Comparison of ENCODE assay signal across 8 mouse cellular contexts in genomic region chr3:51417485-51417884, GRCm38 (mm10). TPM values are rescaled to one million over a fixed set of nuclear protein-coding genes. Genes with fewer than 3 reads are reported as not detected.
DNase-seq lines count a peak whose midpoint lies in the region; ATAC-seq lines count a peak whose summit lies in the region.
"Had no signal": no experiment of that assay in that cellular context is flagged by ENCODE, and none has a peak within 500 bp of the region (broad histone marks: within the 10 kb centered on the region; RNA-seq: fewer than 3 reads in every experiment).

No protein-coding gene starts in this region.

- H3K36me3 ChIP-seq in neural tube, embryonic 11.5 days (ENCODE audit: control insufficient read depth, insufficient read depth, low read length) = peaks cover 3% of the 10 kb centered on the region; the same call in 1 of the 2 replicates
- H3K36me3 ChIP-seq in forebrain, embryonic 12.5 days (replicated peaks) = no peaks in the 10 kb centered on the region
- peaks cover 23% of the 10 kb centered on the region; the same call in 1 of the 2 replicates for H3K36me3 ChIP-seq in liver, embryonic 12.5 days

- peak overlapping the region; percentile 98 for H3K4me3 ChIP-seq in neural tube, embryonic 11.5 days (ENCODE audit: low read depth, low read length)
- peak overlapping the region; percentile 100 for H3K4me3 ChIP-seq in forebrain, embryonic 12.5 days (replicated peaks)
- H3K4me3 ChIP-seq in liver, embryonic 12.5 days = peak overlapping the region; percentile 99

- no peaks in the 10 kb centered on the region for H3K9me3 ChIP-seq in neural tube, embryonic 11.5 days (ENCODE audit: control insufficient read depth, low read length)
- no peaks in the 10 kb centered on the region for H3K9me3 ChIP-seq in forebrain, embryonic 12.5 days
- H3K9me3 ChIP-seq in liver, embryonic 12.5 days (replicated peaks) = no peaks in the 10 kb centered on the region

- H3K4me2 ChIP-seq in neural tube, embryonic 11.5 days (ENCODE audit: low read depth) = peak overlapping the region; percentile 81
- peak overlapping the region; percentile 83 for H3K4me2 ChIP-seq in forebrain, embryonic 12.5 days
- H3K4me2 ChIP-seq in liver, embryonic 12.5 days = peak overlapping the region; percentile 85

- no peaks in the 10 kb centered on the region for H3K27me3 ChIP-seq in neural tube, embryonic 11.5 days (ENCODE audit: control insufficient read depth, insufficient read depth, low read length)
- no peaks in the 10 kb centered on the region for H3K27me3 ChIP-seq in forebrain, embryonic 12.5 days
- no peaks in the 10 kb centered on the region for H3K27me3 ChIP-seq in liver, embryonic 12.5 days (replicated peaks)

- no peak for ATAC-seq in neural tube, embryonic 11.5 days (ENCODE audit: insufficient read depth, low FRiP score, low TSS enrichment)
- ATAC-seq in forebrain, embryonic 12.5 days (ENCODE audit: low FRiP score) = no peak
- no peak for ATAC-seq in liver, embryonic 12.5 days

- no peak overlapping the region for H3K9ac ChIP-seq in neural tube, embryonic 11.5 days (ENCODE audit: low read length)
- no peak overlapping the region for H3K9ac ChIP-seq in forebrain, embryonic 12.5 days
- peak overlapping the region; percentile 99 for H3K9ac ChIP-seq in liver, embryonic 12.5 days

- no peak for DNase-seq in neural tube, embryonic 11.5 days (ENCODE audit: low spot score)
- DNase-seq in neural tube, embryonic 10.5 days (ENCODE audit: extremely low spot score, low spot score) = no peak
- DNase-seq in spleen, postnatal 4 days (ENCODE audit: low spot score in 2 of 2) = no peak
- no peak for DNase-seq in cerebellum, postnatal 36 days
- no peak for DNase-seq in layer of hippocampus, postnatal 25 days (ENCODE audit: extremely low spot score in 1 of 2, low spot score in 1 of 2)

- no peak overlapping the region for H3K27ac ChIP-seq in neural tube, embryonic 11.5 days (ENCODE audit: low read depth, low read length)
- H3K27ac ChIP-seq in forebrain, embryonic 12.5 days = no peak overlapping the region
- H3K27ac ChIP-seq in liver, embryonic 12.5 days = peak overlapping the region; percentile 97

- H3K4me1 ChIP-seq in neural tube, embryonic 11.5 days (ENCODE audit: control insufficient read depth, insufficient read depth, low read length) = peaks cover 3% of the 10 kb centered on the region
- peaks cover 25% of the 10 kb centered on the region for H3K4me1 ChIP-seq in forebrain, embryonic 12.5 days
- H3K4me1 ChIP-seq in liver, embryonic 12.5 days = peaks cover 62% of the 10 kb centered on the region

- 41% methylated on average over 2 of the region's 2 CpGs for WGBS in neural tube, embryonic 11.5 days
- WGBS in forebrain, embryonic 12.5 days = 56% methylated on average over 2 of the region's 2 CpGs
- WGBS in liver, embryonic 12.5 days (ENCODE audit: insufficient replicate concordance) = 44% methylated on average over 2 of the region's 2 CpGs

RNA-seq across cellular contexts. Expression of gene Naa15, which starts 2.5 kb away (rescaled TPM):
- 46.8 and 51.7 TPM in 2 replicates for polyA plus RNA-seq in neural tube, embryonic 11.5 days (2014; fragmentation: Nextera tagmentation; extraction: Ambion mirVana)
- polyA plus RNA-seq in forebrain, embryonic 12.5 days (2016; fragmentation: Nextera tagmentation; extraction: Ambion mirVana) = 71.9 and 75.9 TPM in 2 replicates
- polyA plus RNA-seq in liver, embryonic 12.5 days (2016; fragmentation: Nextera tagmentation; extraction: Ambion mirVana) = 41.9 and 49.9 TPM in 2 replicates
- 10 to 100 TPM; 41.6 to 48.3 TPM for total RNA-seq in layer of hippocampus, postnatal 25 days (2021)

RNA-seq across cellular contexts. Expression of gene Ndufc1, which starts 8.7 kb away (rescaled TPM):
- polyA plus RNA-seq in neural tube, embryonic 11.5 days (2014; fragmentation: Nextera tagmentation; extraction: Ambion mirVana) = 654 and 724 TPM in 2 replicates
- polyA plus RNA-seq in forebrain, embryonic 12.5 days (2016; fragmentation: Nextera tagmentation; extraction: Ambion mirVana) = 736 and 763 TPM in 2 replicates
- polyA plus RNA-seq in liver, embryonic 12.5 days (2016; fragmentation: Nextera tagmentation; extraction: Ambion mirVana) = 539 and 560 TPM in 2 replicates
- total RNA-seq in layer of hippocampus, postnatal 25 days (2021) = 100 to 1,000 TPM; 311 to 356 TPM

RNA-seq across cellular contexts. Expression of gene Mgarp, which starts 20.9 kb away (rescaled TPM):
- 4.2 and 6.7 TPM in 2 replicates for polyA plus RNA-seq in neural tube, embryonic 11.5 days (2014; fragmentation: Nextera tagmentation; extraction: Ambion mirVana)
- polyA plus RNA-seq in forebrain, embryonic 12.5 days (2016; fragmentation: Nextera tagmentation; extraction: Ambion mirVana) = 2.3 and 5.5 TPM in 2 replicates
- polyA plus RNA-seq in liver, embryonic 12.5 days (2016; fragmentation: Nextera tagmentation; extraction: Ambion mirVana) = 1.3 and 1.7 TPM in 2 replicates
- under 1 TPM in 1 of 2 experiments, not detected in 1; 0.26 TPM for total RNA-seq in layer of hippocampus, postnatal 25 days (2021)
- total RNA-seq: left cerebral cortex, postnatal 36 days had no signal
